Mouse (Mus musculus): ENCODE results near the gene Hmbs.

The Hmbs gene

GRCm38 (mm10) chr9:44287003-44287400, 57.0 kb downstream of the Hmbs start:
- DNase-seq, result no peak
